Mouse (Mus musculus): ENCODE measurements around the gene Aagab. TPM values are rescaled to one million over a fixed set of nuclear protein-coding genes. Genes with fewer than 3 reads are reported as not detected.

Gene Aagab
- polyA plus RNA-seq, 1 experiment from 2014 or later: 30.3 TPM

DNA sequence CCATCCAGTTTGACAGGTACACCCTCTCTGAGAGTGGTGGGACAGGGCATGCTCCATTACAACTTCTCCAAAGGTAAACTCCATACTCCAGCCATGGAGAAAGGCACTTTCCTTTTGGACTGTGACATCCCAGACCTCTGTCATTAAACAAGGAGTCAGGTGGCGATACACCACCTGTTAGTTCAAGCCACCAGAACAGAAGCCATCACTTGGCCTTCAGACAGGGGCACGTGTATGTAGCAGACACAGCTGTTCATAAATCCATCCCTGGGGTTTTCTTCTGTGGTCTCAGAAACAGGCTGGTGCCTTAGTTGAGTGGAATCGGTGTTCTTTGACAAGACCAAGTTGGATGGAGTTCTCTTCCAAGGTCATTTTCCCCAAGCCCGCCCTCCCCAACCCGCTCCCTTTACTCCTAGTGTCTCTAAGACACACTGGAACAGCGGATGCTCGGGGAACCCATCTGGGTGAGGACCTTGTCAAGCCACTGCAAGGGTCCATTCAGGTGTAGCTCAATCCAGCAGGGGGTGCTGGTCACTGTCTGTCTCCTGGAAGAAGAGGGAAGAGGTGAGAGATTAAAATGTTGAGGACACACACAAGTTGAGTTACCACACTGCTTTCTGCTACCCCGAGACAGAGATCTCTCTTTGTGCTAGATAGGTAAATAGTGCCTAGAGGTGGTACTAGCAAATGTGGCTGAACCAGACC lies 47.5 kb downstream of the Aagab start:
- Histone ChIP-seq H3K9me3 (replicated peaks) (no peaks in the 10 kb centered on the region), H3K4me1 (peaks cover 73% of the 10 kb centered on the region), H3K4me2 (replicated peaks) (no peak overlapping the region), H3K9ac (no peak overlapping the region), H3K36me3 (peaks cover 58% of the 10 kb centered on the region), H3K27me3 (no peaks in the 10 kb centered on the region), H3K4me3 (replicated peaks) (no peak overlapping the region), H3K27ac (replicated peaks) (peak overlapping the region; percentile 92; the same call in 1 of the 2 replicates)
- no peak for ATAC-seq (ENCODE audit: insufficient number of reproducible peaks, low FRiP score, low TSS enrichment, low read depth)
- WGBS: 76% methylated on average over 8 of the region's 8 CpGs

DNA sequence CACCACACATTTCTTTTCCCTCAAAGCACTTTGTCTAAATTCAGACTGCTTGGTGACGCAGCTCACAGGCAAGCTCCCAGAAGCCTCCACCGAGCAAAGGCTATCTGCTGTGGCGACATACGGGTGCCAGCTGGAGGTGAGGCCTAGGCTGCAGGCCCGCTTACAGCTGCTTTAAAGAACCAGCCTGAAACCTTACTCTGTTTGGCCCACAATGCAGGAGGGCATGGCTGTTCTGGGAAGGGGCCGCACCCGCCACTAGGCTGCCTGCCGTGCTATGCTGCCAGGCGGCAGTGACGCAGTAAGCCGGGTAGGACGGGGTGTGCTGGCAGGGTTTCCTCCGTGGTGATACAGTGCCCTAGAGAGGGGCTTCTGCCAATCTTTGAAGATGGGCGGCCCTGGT lies 48.4 kb downstream of the Aagab start:
- Histone ChIP-seq H3K4me1 (peaks cover 82% of the 10 kb centered on the region), H3K27me3 (no peaks in the 10 kb centered on the region), H3K27ac (replicated peaks) (peak overlapping the region; percentile 92), H3K4me2 (replicated peaks) (no peak overlapping the region; the same call in 1 of the 2 replicates), H3K9ac (no peak overlapping the region), H3K9me3 (replicated peaks) (no peaks in the 10 kb centered on the region), H3K36me3 (peaks cover 51% of the 10 kb centered on the region), H3K4me3 (replicated peaks) (no peak overlapping the region)
- WGBS: 38% methylated on average over 14 of the region's 14 CpGs
- ATAC-seq (ENCODE audit: insufficient number of reproducible peaks, low FRiP score, low TSS enrichment, low read depth): peak; percentile 40; the same call in 1 of the 2 replicates

DNA sequence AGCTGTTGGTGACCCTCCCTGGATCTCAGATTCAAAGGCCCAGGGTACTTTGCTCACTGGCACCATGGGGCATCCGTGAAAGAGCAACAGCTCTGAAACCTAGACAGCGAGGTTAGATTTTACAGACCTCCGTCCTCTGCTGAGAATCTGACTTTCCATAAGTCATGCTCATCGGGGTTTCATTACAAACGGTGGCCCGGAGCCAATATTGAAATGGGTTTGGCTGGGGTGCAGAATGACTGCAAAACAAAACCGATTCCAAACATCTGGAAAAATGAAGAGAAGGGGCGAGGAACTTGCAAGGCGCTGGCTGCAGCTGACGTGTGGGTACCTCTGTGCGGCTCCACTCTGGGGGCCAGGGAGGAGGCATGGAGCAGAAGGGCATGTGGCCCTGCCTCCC lies 49.1 kb downstream of the Aagab start:
- Histone ChIP-seq H3K4me2 (replicated peaks) (no peak overlapping the region; the same call in 1 of the 2 replicates), H3K36me3 (peaks cover 53% of the 10 kb centered on the region), H3K27me3 (no peaks in the 10 kb centered on the region), H3K9me3 (replicated peaks) (no peaks in the 10 kb centered on the region), H3K4me1 (peaks cover 87% of the 10 kb centered on the region), H3K9ac (no peak overlapping the region), H3K4me3 (replicated peaks) (no peak overlapping the region), H3K27ac (replicated peaks) (peak overlapping the region; percentile 92)
- ATAC-seq (ENCODE audit: insufficient number of reproducible peaks, low FRiP score, low TSS enrichment, low read depth): peak; percentile 24; the same call in 1 of the 2 replicates
- WGBS: 26% methylated on average over 11 of the region's 11 CpGs

DNA sequence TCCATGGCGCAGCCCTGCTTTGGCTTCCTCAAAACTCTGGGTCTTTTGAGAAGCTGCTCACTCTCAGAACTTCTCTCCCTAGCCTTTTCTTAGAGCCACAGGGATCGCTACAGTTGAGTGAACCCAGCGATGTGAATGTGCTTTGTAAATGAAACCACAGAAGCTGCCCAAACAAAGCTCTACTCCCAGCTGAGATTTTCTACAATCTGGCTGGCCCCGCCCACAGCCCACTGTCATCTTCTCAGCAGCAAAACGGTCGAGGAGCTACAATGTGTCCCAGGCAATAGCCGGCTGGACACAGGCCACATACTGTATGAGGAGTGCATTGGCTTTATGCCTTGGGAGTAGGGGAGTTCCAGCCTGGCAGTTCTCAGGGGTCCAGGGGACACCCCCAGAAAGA lies 51.2 kb downstream of the Aagab start:
- H3K27me3 ChIP-seq: no peaks in the 10 kb centered on the region
- H3K4me3 ChIP-seq (replicated peaks): no peak overlapping the region
- ATAC-seq (ENCODE audit: insufficient number of reproducible peaks, low FRiP score, low TSS enrichment, low read depth): no peak
- 37% methylated on average over 7 of the region's 7 CpGs for WGBS
- H3K9me3 ChIP-seq (replicated peaks): no peaks in the 10 kb centered on the region
- no peak overlapping the region for H3K4me2 ChIP-seq (replicated peaks)
- H3K9ac ChIP-seq: no peak overlapping the region
- peaks cover 77% of the 10 kb centered on the region for H3K4me1 ChIP-seq
- peaks cover 46% of the 10 kb centered on the region for H3K36me3 ChIP-seq
- peak overlapping the region; percentile 60; the same call in 1 of the 2 replicates for H3K27ac ChIP-seq (replicated peaks)

DNA sequence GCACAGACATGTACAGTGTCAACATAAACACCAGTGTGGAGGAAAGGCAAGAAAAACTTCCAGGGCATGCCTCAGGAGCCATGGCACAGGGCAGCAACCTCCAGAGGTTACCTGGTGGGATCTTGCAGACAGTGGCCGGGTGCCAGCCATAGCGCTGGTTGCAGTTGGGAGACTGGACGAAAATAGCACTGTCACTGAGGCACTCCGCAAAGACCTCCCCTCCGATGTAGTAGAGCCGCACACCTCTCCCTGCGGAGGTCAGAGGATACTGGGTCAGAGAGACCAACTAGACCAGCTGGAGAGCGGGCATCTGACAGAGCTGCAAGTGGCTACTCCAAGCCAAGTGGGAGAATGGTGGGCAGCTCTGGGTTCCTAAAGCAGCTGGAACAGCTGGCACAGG lies 52.1 kb downstream of the Aagab start:
- no peak for ATAC-seq (ENCODE audit: insufficient number of reproducible peaks, low FRiP score, low TSS enrichment, low read depth)
- peak overlapping the region; percentile 7; the same call in 1 of the 2 replicates for H3K27ac ChIP-seq (replicated peaks)
- peaks cover 84% of the 10 kb centered on the region for H3K4me1 ChIP-seq
- no peaks in the 10 kb centered on the region for H3K27me3 ChIP-seq
- H3K36me3 ChIP-seq: peaks cover 38% of the 10 kb centered on the region
- no peaks in the 10 kb centered on the region for H3K9me3 ChIP-seq (replicated peaks)
- H3K9ac ChIP-seq: no peak overlapping the region
- H3K4me2 ChIP-seq (replicated peaks): no peak overlapping the region
- H3K4me3 ChIP-seq (replicated peaks): no peak overlapping the region
- WGBS: 83% methylated on average over 8 of the region's 8 CpGs

DNA sequence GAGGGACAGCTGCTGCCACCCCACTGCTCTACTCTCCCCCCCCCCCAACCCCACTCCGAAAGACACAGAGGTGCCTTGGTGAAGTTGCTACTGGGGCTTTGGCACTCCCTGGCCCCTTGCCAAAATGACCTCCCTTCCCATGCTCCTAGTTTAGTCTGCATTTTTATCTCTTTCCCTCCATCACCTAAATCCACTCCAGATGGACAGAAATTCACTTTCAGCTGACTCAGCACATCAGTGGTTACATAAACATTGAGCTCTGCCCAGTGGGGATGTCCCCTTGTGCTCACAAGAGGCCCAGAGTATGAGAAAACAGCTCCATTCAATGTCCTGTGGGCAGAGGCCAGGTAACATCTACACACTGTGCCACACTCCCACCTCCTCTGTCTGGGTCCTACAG lies 52.6 kb downstream of the Aagab start:
- H3K9ac ChIP-seq: no peak overlapping the region
- peaks cover 89% of the 10 kb centered on the region for H3K4me1 ChIP-seq
- no peak overlapping the region for H3K4me2 ChIP-seq (replicated peaks)
- H3K9me3 ChIP-seq (replicated peaks): no peaks in the 10 kb centered on the region
- H3K36me3 ChIP-seq: peaks cover 32% of the 10 kb centered on the region
- no peaks in the 10 kb centered on the region for H3K27me3 ChIP-seq
- no peak for ATAC-seq (ENCODE audit: insufficient number of reproducible peaks, low FRiP score, low TSS enrichment, low read depth)
- 0 out of 2 replicates have a peak overlapping the region, but pooled peaks have one; percentile 7 for H3K27ac ChIP-seq (replicated peaks)
- 19% methylated on average over 1 of the region's 1 CpGs for WGBS
- H3K4me3 ChIP-seq (replicated peaks): no peak overlapping the region

DNA sequence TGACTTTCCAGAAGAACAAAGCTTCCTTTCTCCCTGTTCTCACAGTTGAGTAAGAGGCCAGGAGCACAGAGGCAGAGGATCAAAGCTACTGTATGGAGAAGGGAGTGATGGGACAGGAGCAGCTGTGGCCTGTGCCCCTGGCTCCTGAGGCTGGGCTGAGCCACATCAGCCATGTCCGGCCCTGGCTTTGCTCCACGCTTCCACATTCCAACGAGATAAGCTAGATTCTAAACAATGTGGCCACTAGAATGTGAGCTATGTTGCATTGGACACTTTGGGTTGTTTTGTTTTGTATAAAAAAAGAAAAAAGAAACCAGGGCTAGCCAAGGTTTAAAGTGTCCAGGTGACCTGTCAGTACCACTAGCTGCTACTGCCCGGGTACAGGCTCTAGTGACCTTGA lies 54.7 kb downstream of the Aagab start:
- Histone ChIP-seq H3K9me3 (replicated peaks) (no peaks in the 10 kb centered on the region), H3K4me1 (peaks cover 73% of the 10 kb centered on the region), H3K4me3 (replicated peaks) (no peak overlapping the region), H3K27me3 (no peaks in the 10 kb centered on the region), H3K4me2 (replicated peaks) (no peak overlapping the region), H3K9ac (no peak overlapping the region), H3K36me3 (peaks cover 40% of the 10 kb centered on the region), H3K27ac (replicated peaks) (no peak overlapping the region)
- WGBS: 60% methylated on average over 4 of the region's 4 CpGs
- no peak for ATAC-seq (ENCODE audit: insufficient number of reproducible peaks, low FRiP score, low TSS enrichment, low read depth)

DNA sequence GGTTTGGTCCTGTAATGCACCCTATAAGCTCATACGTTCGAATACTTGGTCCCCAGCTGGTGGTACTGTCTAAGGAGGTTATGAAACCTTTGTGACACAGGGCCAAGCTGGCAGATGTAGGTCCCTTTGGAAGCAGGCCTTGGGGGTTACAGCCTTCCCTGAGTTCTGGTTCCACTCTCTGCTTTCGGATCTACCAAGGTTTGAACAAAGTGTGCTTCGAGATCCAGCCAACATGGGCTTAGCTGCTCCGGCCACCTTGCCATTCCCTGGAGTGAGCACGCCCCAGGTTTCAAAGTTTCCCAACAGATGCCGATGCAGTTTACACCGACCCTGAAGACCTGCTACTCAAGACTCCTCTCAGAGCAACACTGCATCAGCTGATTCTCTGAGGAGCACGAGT lies 56.0 kb downstream of the Aagab start:
- Histone ChIP-seq H3K27ac (replicated peaks) (peak overlapping the region; percentile 58), H3K9ac (no peak overlapping the region), H3K27me3 (no peaks in the 10 kb centered on the region), H3K9me3 (replicated peaks) (no peaks in the 10 kb centered on the region), H3K36me3 (peaks cover 40% of the 10 kb centered on the region), H3K4me2 (replicated peaks) (no peak overlapping the region), H3K4me1 (peaks cover 66% of the 10 kb centered on the region), H3K4me3 (replicated peaks) (no peak overlapping the region)
- no peak for ATAC-seq (ENCODE audit: insufficient number of reproducible peaks, low FRiP score, low TSS enrichment, low read depth)
- WGBS: 69% methylated on average over 9 of the region's 9 CpGs

DNA sequence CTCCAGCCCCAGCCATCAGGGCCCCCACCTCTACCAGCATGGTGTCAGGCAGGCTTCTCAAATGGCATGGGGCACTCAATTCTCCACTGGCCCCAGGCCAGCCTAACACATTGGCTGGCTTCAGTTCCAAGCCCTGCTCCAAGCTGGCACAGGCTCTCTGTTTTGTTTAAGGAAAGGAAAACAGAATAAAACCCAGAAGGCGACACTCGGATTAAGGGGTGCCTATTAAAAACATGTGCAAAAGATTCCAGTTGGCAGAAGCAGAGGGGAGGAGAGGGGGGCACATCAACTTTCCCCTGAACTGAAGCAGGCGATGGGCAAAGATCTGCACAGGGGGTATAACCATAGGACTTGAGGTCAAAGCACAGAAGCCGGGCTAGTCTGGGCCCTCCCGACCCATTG lies 56.5 kb downstream of the Aagab start:
- no peaks in the 10 kb centered on the region for H3K27me3 ChIP-seq
- H3K27ac ChIP-seq (replicated peaks): peak overlapping the region; percentile 58
- peaks cover 43% of the 10 kb centered on the region for H3K36me3 ChIP-seq
- peak; percentile 53; the same call in 1 of the 2 replicates for ATAC-seq (ENCODE audit: insufficient number of reproducible peaks, low FRiP score, low TSS enrichment, low read depth)
- no peaks in the 10 kb centered on the region for H3K9me3 ChIP-seq (replicated peaks)
- H3K4me3 ChIP-seq (replicated peaks): no peak overlapping the region
- H3K4me2 ChIP-seq (replicated peaks): no peak overlapping the region
- no peak overlapping the region for H3K9ac ChIP-seq
- peaks cover 66% of the 10 kb centered on the region for H3K4me1 ChIP-seq
- WGBS: 26% methylated on average over 5 of the region's 5 CpGs

DNA sequence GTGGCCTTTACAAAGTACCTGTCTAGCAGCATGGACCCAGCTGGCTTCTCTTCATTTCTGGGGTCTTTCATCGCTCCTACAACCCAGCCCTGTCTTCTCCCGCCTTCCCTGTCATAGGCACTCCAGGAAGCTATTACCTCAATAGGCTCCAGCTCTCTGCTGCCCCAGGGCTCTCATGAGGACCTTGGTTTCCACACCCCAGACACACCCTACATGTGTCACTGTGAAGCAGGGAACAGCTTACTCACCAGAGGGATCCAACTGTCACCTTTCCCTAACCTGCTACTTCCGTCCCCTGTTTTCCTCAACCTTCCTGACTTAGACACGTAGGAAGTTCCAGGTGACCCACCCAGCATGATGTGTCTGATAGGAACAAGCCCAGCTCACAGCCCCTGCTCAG lies 57.6 kb downstream of the Aagab start:
- Histone ChIP-seq H3K4me1 (peaks cover 65% of the 10 kb centered on the region), H3K27me3 (no peaks in the 10 kb centered on the region), H3K27ac (replicated peaks) (no peak overlapping the region; the same call in 1 of the 2 replicates), H3K4me3 (replicated peaks) (no peak overlapping the region), H3K4me2 (replicated peaks) (no peak overlapping the region), H3K9me3 (replicated peaks) (no peaks in the 10 kb centered on the region), H3K36me3 (peaks cover 36% of the 10 kb centered on the region), H3K9ac (no peak overlapping the region)
- ATAC-seq (ENCODE audit: insufficient number of reproducible peaks, low FRiP score, low TSS enrichment, low read depth): no peak
- WGBS: 84% methylated on average over 4 of the region's 4 CpGs

DNA sequence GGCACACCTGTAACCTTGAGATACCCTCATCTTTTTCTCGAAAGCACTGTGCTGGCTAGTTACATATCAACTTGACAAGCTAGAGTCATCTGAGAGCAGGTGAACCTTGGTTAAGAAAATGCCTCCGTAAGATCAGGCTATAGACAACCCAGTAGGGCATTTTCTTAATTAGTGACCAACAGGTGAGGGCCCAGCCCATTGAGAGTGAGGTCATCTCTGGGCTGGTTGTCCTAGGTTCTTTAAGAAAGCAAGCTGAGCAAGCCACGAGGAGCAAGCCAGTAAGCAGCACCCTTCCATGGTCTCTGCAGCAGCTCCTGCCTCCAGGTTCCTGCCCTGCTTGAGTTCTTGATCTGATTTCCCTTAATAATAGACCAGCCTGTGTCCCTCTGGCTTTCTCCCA lies 58.2 kb downstream of the Aagab start:
- peaks cover 36% of the 10 kb centered on the region for H3K36me3 ChIP-seq
- peaks cover 65% of the 10 kb centered on the region for H3K4me1 ChIP-seq
- no peaks in the 10 kb centered on the region for H3K27me3 ChIP-seq
- no peak overlapping the region for H3K4me2 ChIP-seq (replicated peaks)
- no peak overlapping the region for H3K9ac ChIP-seq
- no peaks in the 10 kb centered on the region for H3K9me3 ChIP-seq (replicated peaks)
- no peak for ATAC-seq (ENCODE audit: insufficient number of reproducible peaks, low FRiP score, low TSS enrichment, low read depth)
- H3K4me3 ChIP-seq (replicated peaks): no peak overlapping the region
- WGBS: 95% methylated on average over 3 of the region's 3 CpGs
- H3K27ac ChIP-seq (replicated peaks): no peak overlapping the region

DNA sequence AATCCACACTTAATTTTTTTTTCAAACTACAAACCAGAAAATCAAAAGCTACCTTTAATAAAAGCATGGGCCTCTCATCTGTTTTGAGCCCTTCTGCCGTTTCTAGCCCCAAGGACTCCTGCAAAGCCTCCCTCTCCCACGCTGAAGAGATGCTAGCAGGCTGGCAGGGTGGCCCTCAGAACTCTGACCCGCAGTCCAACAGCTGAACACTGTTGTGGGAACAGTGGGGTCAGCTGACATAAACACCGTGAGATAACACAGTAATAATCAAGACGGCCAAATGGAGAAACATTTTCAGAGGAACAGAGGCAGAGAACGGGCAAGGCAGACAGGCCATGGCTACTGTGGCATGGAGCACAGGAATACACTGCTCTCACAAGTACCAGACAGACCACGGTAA lies 60.3 kb downstream of the Aagab start:
- no peak overlapping the region for H3K9ac ChIP-seq
- peaks cover 76% of the 10 kb centered on the region for H3K4me1 ChIP-seq
- no peaks in the 10 kb centered on the region for H3K9me3 ChIP-seq (replicated peaks)
- 70% methylated on average over 7 of the region's 7 CpGs for WGBS
- H3K27me3 ChIP-seq: no peaks in the 10 kb centered on the region
- ATAC-seq (ENCODE audit: insufficient number of reproducible peaks, low FRiP score, low TSS enrichment, low read depth): no peak
- H3K36me3 ChIP-seq: peaks cover 35% of the 10 kb centered on the region
- H3K27ac ChIP-seq (replicated peaks): no peak overlapping the region
- H3K4me3 ChIP-seq (replicated peaks): no peak overlapping the region
- H3K4me2 ChIP-seq (replicated peaks): no peak overlapping the region
